Mouse (Mus musculus) megakaryocyte, adult 5-6 weeks (primary cell): ENCODE measurements at regions not wholly inside any gene's neighbourhood (a gene's known extent, or its start where the extent isn't known, plus 50 kb on each side); places are given as distances from the start of the nearest gene placed in this dataset.

Experiments
- ATAC-seq: 2 replicates; pipeline ENCODE4 v1.8.0; 2016; ENCODE audit warnings: mild to moderate bottlenecking, inconsistent platforms; ENCODE audit not compliant: poor library complexity, severe bottlenecking

- ATAC-seq = no peak
Measured at GRCm38 (mm10) chr3:115467850-115468249, 247.0 kb downstream of the S1pr1 start.

GRCm38 (mm10) chr3:115462623-115463022 lies 252.2 kb downstream of the S1pr1 start:
- no peak for ATAC-seq
